Mouse (Mus musculus) liver, embryonic 14.5 days (tissue): ENCODE measurements around the gene Tarbp1.
A peak's percentile ranks its signal among the peaks of the same experiment; 100 is the strongest.
"Not testable (repeated sequence)": the region's sequence is repeated elsewhere in the genome, so short reads cannot be mapped to it uniquely, and the experiment has no call there.

Experiments
- CTCF ChIP-seq: IDR thresholded peaks from 2 replicates; pipeline ENCODE4 v1.5.1; 2016; ENCODE audit warnings: antibody characterized with exemption, low read depth, control low read depth
- EP300 ChIP-seq: IDR thresholded peaks from 2 replicates; pipeline ENCODE4 v1.6.1; 2016; ENCODE audit warnings: antibody characterized with exemption, low read depth

DNA sequence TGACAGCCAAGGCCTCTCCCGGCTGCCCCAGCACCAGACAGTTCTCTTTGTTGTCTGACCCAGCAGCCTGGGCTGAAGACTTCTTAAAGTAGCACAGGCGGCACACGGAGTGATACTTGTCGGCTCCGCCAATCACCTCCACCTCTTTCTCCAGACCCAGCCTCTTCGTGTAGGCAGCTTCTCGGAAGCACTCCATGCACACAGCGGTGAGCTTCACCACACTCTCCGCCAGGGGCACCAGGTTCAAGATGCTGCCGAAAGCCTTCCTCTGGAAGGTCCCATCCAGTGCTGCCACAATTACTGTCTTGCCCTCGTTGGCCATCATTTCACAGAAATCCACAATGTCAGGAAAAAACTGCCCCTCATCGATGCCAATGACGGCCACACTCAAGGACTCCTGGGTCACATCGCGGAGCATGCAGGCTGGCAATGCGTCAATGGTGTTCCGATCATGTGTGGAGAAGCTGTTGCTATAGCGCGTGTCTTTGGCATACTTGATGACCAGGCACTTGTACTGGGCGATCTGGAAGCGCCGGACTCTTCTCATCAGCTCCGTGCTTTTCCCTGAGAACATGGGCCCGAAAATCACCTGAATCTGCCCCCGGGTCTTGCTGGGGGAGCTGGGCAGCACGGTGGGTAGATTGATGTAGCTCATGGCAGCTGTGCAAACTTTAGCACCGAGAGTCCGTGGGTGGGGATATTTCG is 1.4 kb upstream of the Tarbp1 start:
- TF ChIP-seq EP300 = not testable (repeated sequence)
- TF ChIP-seq CTCF = peak; percentile 36; the same call in 1 of the 2 replicates
